Mouse (Mus musculus) CD4-positive, CD25-positive, alpha-beta regulatory T cell, adult 2 months (primary cell): Measurements from ENCODE around the gene Tmem255b.

Experiments used
- DNase-seq: peaks from one replicate; pipeline ENCODE4 v3.0.0-alpha.2; 2012; ENCODE audit warnings: low read depth, low spot score

Tmem255b gene

GRCm38 (mm10) chr8:13446456-13446855 is 11.5 kb downstream of the Tmem255b start:
- no peak for DNase-seq

GRCm38 (mm10) chr8:13448145-13448544 is 13.2 kb downstream of the Tmem255b start:
- DNase-seq: no peak

- DNase-seq: no peak
These were observed 16.8 kb downstream of the Tmem255b start for GRCm38 (mm10) chr8:13451747-13452277.

- DNase-seq: no peak
These were observed 19.5 kb downstream of the Tmem255b start for GRCm38 (mm10) chr8:13454341-13455113.

- DNase-seq: peak; percentile 56
These were observed 20.3 kb downstream of the Tmem255b start for GRCm38 (mm10) chr8:13455295-13455694.

GRCm38 (mm10) chr8:13459431-13459830 is 24.4 kb downstream of the Tmem255b start:
- DNase-seq: no peak

GRCm38 (mm10) chr8:13461085-13461765 is 26.2 kb downstream of the Tmem255b start:
- no peak for DNase-seq

GRCm38 (mm10) chr8:13461843-13462242 is 26.9 kb downstream of the Tmem255b start:
- peak; percentile 67 for DNase-seq

GRCm38 (mm10) chr8:13462392-13462791 is 27.4 kb downstream of the Tmem255b start:
- no peak for DNase-seq

GRCm38 (mm10) chr8:13465324-13465723 is 30.3 kb downstream of the Tmem255b start:
- no peak for DNase-seq

- no peak for DNase-seq
These were observed 32.0 kb downstream of the Tmem255b start for GRCm38 (mm10) chr8:13466989-13467388.

- no peak for DNase-seq
These were observed 33.7 kb downstream of the Tmem255b start for GRCm38 (mm10) chr8:13468737-13469136.

GRCm38 (mm10) chr8:13471484-13471883 is 36.5 kb downstream of the Tmem255b start:
- no peak for DNase-seq

GRCm38 (mm10) chr8:13472284-13472683 is 37.3 kb downstream of the Tmem255b start:
- DNase-seq: no peak

GRCm38 (mm10) chr8:13475892-13476291 is 40.9 kb downstream of the Tmem255b start:
- no peak for DNase-seq

- no peak for DNase-seq
These were observed 46.1 kb downstream of the Tmem255b start for GRCm38 (mm10) chr8:13481089-13481554.

- no peak for DNase-seq
These were observed 46.6 kb downstream of the Tmem255b start for GRCm38 (mm10) chr8:13481596-13481995.

- no peak for DNase-seq
These were observed 47.3 kb downstream of the Tmem255b start for GRCm38 (mm10) chr8:13482101-13482801.

- no peak for DNase-seq
These were observed 48.2 kb downstream of the Tmem255b start for GRCm38 (mm10) chr8:13483191-13483590.

GRCm38 (mm10) chr8:13489351-13489750 is 54.4 kb downstream of the Tmem255b start:
- DNase-seq: no peak

GRCm38 (mm10) chr8:13489986-13490910 is 55.3 kb downstream of the Tmem255b start:
- no peak for DNase-seq
